Mouse (Mus musculus) lung, postnatal 10 days (tissue): ENCODE data around the gene Aig1.
"Not testable (repeated sequence)": the region's sequence is repeated elsewhere in the genome, so short reads cannot be mapped to it uniquely, and the experiment has no call there.

Source experiments
- DNase-seq: peaks from one replicate; pipeline ENCODE4 v3.0.0; 2021

Aig1 gene

GRCm38 (mm10) chr10:13868371-13869321, at the start of gene Aig1:
Gene Aig1, minus strand, starts transcription at chr10:13868980.
- peak; percentile 79 for DNase-seq

GRCm38 (mm10) chr10:13916645-13917342, 48.0 kb upstream of the Aig1 start:
- peak; percentile 81 for DNase-seq

- DNase-seq, result no peak
Observed at GRCm38 (mm10) chr10:13915211-13915610, 46.4 kb upstream of the Aig1 start.

GRCm38 (mm10) chr10:13913689-13914088, 44.9 kb upstream of the Aig1 start:
- peak; percentile 34 for DNase-seq

GRCm38 (mm10) chr10:13906261-13906741, 37.5 kb upstream of the Aig1 start:
- DNase-seq, result no peak

- DNase-seq, result no peak
Observed at GRCm38 (mm10) chr10:13905618-13906017, 36.8 kb upstream of the Aig1 start.

GRCm38 (mm10) chr10:13892762-13893161, 24.0 kb upstream of the Aig1 start:
- not testable (repeated sequence) for DNase-seq

GRCm38 (mm10) chr10:13882975-13883875, 14.4 kb upstream of the Aig1 start:
- DNase-seq, result no peak

GRCm38 (mm10) chr10:13882490-13882889, 13.7 kb upstream of the Aig1 start:
- DNase-seq, result peak; percentile 33

- no peak for DNase-seq
Observed at GRCm38 (mm10) chr10:13878696-13879095, 9.9 kb upstream of the Aig1 start.

- no peak for DNase-seq
Observed at GRCm38 (mm10) chr10:13875038-13875420, 6.2 kb upstream of the Aig1 start.

GRCm38 (mm10) chr10:13874301-13875037, 5.7 kb upstream of the Aig1 start:
- no peak for DNase-seq

- DNase-seq, result no peak
Observed at GRCm38 (mm10) chr10:13870531-13870930, 1.8 kb upstream of the Aig1 start.

- DNase-seq, result no peak
Observed at GRCm38 (mm10) chr10:13869322-13870035, 699 bp upstream of the Aig1 start.

GRCm38 (mm10) chr10:13866391-13866790, 2.4 kb downstream of the Aig1 start:
- DNase-seq, result peak; percentile 27

- DNase-seq, result peak; percentile 59
Observed at GRCm38 (mm10) chr10:13861115-13861909, 7.5 kb downstream of the Aig1 start.

- DNase-seq, result peak; percentile 20
Observed at GRCm38 (mm10) chr10:13856438-13856837, 12.3 kb downstream of the Aig1 start.

- DNase-seq, result no peak
Observed at GRCm38 (mm10) chr10:13855969-13856368, 12.8 kb downstream of the Aig1 start.

- DNase-seq, result no peak
Observed at GRCm38 (mm10) chr10:13855111-13855510, 13.7 kb downstream of the Aig1 start.

GRCm38 (mm10) chr10:13850071-13850470, 18.7 kb downstream of the Aig1 start:
- DNase-seq, result no peak
